Mouse (Mus musculus): ENCODE measurements at regions not wholly inside any gene's neighbourhood (a gene's known extent, or its start where the extent isn't known, plus 50 kb on each side); places are given as distances from the start of the nearest gene placed in this dataset.

- ATAC-seq (ENCODE audit: extremely low read depth, insufficient number of reproducible peaks, low FRiP score, poor library complexity, severe bottlenecking) = no peak
- TF ChIP-seq CTCF (IDR thresholded peaks at IDR 0.05; ENCODE audit: low read depth, low read length) (no peak), GATA2 (IDR thresholded peaks at IDR 0.05; ENCODE audit: borderline replicate concordance, low read depth, low read length) (no peak), POLR2AphosphoS5 (IDR thresholded peaks at IDR 0.05; ENCODE audit: insufficient replicate concordance, low read depth, low read length) (no peak), GATA1 (IDR thresholded peaks at IDR 0.05; ENCODE audit: borderline replicate concordance, low read length) (no peak), TAL1 (conservative IDR thresholded peaks at IDR 0.05; ENCODE audit: low read depth, low read length) (no peak)
- DNase-seq (ENCODE audit: low spot score) = no peak
These were observed 234.5 kb upstream of the Foxq1 start for GRCm38 (mm10) chr13:31321411-31321810.

GRCm38 (mm10) chr13:31326269-31326851 lies 229.6 kb upstream of the Foxq1 start:
- Histone ChIP-seq H3K4me3 (ENCODE audit: low read depth, low read length) (no peak overlapping the region), H3K4me1 (ENCODE audit: insufficient read depth, low read depth, low read length) (no peaks in the 10 kb centered on the region), H3K36me3 (replicated peaks) (no peaks in the 10 kb centered on the region), H3K27me3 (ENCODE audit: insufficient read depth, low read length) (no peaks in the 10 kb centered on the region), H3K9me3 (replicated peaks) (no peaks in the 10 kb centered on the region)
- ATAC-seq (ENCODE audit: extremely low read depth, insufficient number of reproducible peaks, low FRiP score, poor library complexity, severe bottlenecking) = no peak
- DNase-seq (ENCODE audit: low spot score) = no peak
- TF ChIP-seq CTCF (IDR thresholded peaks at IDR 0.05; ENCODE audit: low read depth, low read length) = no peak
- no peak for TF ChIP-seq POLR2AphosphoS5 (IDR thresholded peaks at IDR 0.05; ENCODE audit: insufficient replicate concordance, low read depth, low read length)
- no peak for TF ChIP-seq GATA2 (IDR thresholded peaks at IDR 0.05; ENCODE audit: borderline replicate concordance, low read depth, low read length)
- TF ChIP-seq GATA1 (IDR thresholded peaks at IDR 0.05; ENCODE audit: borderline replicate concordance, low read length) = no peak
- TF ChIP-seq TAL1 (conservative IDR thresholded peaks at IDR 0.05; ENCODE audit: low read depth, low read length) = no peak

More at GRCm38 (mm10) chr13:31321411-31321810, 234.5 kb upstream of the Foxq1 start:
- no peak overlapping the region for H3K4me3 ChIP-seq (ENCODE audit: low read depth, low read length)
- no peaks in the 10 kb centered on the region for H3K36me3 ChIP-seq (replicated peaks)
- H3K9me3 ChIP-seq (replicated peaks) = no peaks in the 10 kb centered on the region
- no peaks in the 10 kb centered on the region for H3K4me1 ChIP-seq (ENCODE audit: insufficient read depth, low read depth, low read length)
- peaks cover 9% of the 10 kb centered on the region for H3K27me3 ChIP-seq (ENCODE audit: insufficient read depth, low read length)

- ATAC-seq (ENCODE audit: extremely low read depth, insufficient number of reproducible peaks, low FRiP score, poor library complexity, severe bottlenecking) (no peak), DNase-seq (ENCODE audit: low spot score) (no peak)
- H3K36me3 ChIP-seq (replicated peaks) = no peaks in the 10 kb centered on the region
- no peaks in the 10 kb centered on the region for H3K9me3 ChIP-seq (replicated peaks)
- H3K4me1 ChIP-seq (ENCODE audit: insufficient read depth, low read depth, low read length) = 0 out of 2 replicates have a peak, but pooled peaks cover 6% of the 10 kb centered on the region
- H3K27me3 ChIP-seq (ENCODE audit: insufficient read depth, low read length) = no peaks in the 10 kb centered on the region
- TF ChIP-seq TAL1 (conservative IDR thresholded peaks at IDR 0.05; ENCODE audit: low read depth, low read length) = no peak
- TF ChIP-seq GATA1 (IDR thresholded peaks at IDR 0.05; ENCODE audit: borderline replicate concordance, low read length) = no peak
- no peak for TF ChIP-seq POLR2AphosphoS5 (IDR thresholded peaks at IDR 0.05; ENCODE audit: insufficient replicate concordance, low read depth, low read length)
- no peak for TF ChIP-seq CTCF (IDR thresholded peaks at IDR 0.05; ENCODE audit: low read depth, low read length)
- no peak for TF ChIP-seq GATA2 (IDR thresholded peaks at IDR 0.05; ENCODE audit: borderline replicate concordance, low read depth, low read length)
- H3K4me3 ChIP-seq (ENCODE audit: low read depth, low read length) = no peak overlapping the region
These were observed 228.4 kb upstream of the Foxq1 start for GRCm38 (mm10) chr13:31327511-31327951.

- TF ChIP-seq GATA1 (IDR thresholded peaks at IDR 0.05; ENCODE audit: borderline replicate concordance, low read length) = no peak
- TF ChIP-seq TAL1 (conservative IDR thresholded peaks at IDR 0.05; ENCODE audit: low read depth, low read length) = no peak
- TF ChIP-seq POLR2AphosphoS5 (IDR thresholded peaks at IDR 0.05; ENCODE audit: insufficient replicate concordance, low read depth, low read length) = no peak
- no peak for TF ChIP-seq CTCF (IDR thresholded peaks at IDR 0.05; ENCODE audit: low read depth, low read length)
- no peak for TF ChIP-seq GATA2 (IDR thresholded peaks at IDR 0.05; ENCODE audit: borderline replicate concordance, low read depth, low read length)
- Histone ChIP-seq H3K27me3 (ENCODE audit: insufficient read depth, low read length) (no peaks in the 10 kb centered on the region), H3K4me1 (ENCODE audit: insufficient read depth, low read depth, low read length) (0 out of 2 replicates have a peak, but pooled peaks cover 6% of the 10 kb centered on the region), H3K36me3 (replicated peaks) (no peaks in the 10 kb centered on the region), H3K9me3 (replicated peaks) (no peaks in the 10 kb centered on the region), H3K4me3 (ENCODE audit: low read depth, low read length) (no peak overlapping the region)
- ATAC-seq (ENCODE audit: extremely low read depth, insufficient number of reproducible peaks, low FRiP score, poor library complexity, severe bottlenecking) (no peak), DNase-seq (ENCODE audit: low spot score) (no peak)
These were observed 227.2 kb upstream of the Foxq1 start for GRCm38 (mm10) chr13:31328756-31329155.

- TF ChIP-seq TAL1 (conservative IDR thresholded peaks at IDR 0.05; ENCODE audit: low read depth, low read length) (no peak), CTCF (IDR thresholded peaks at IDR 0.05; ENCODE audit: low read depth, low read length) (no peak), GATA1 (IDR thresholded peaks at IDR 0.05; ENCODE audit: borderline replicate concordance, low read length) (no peak), GATA2 (IDR thresholded peaks at IDR 0.05; ENCODE audit: borderline replicate concordance, low read depth, low read length) (no peak), POLR2AphosphoS5 (IDR thresholded peaks at IDR 0.05; ENCODE audit: insufficient replicate concordance, low read depth, low read length) (no peak)
These were observed 225.2 kb upstream of the Foxq1 start for GRCm38 (mm10) chr13:31330731-31331130.

GRCm38 (mm10) chr13:31334981-31335380 lies 221.0 kb upstream of the Foxq1 start:
- Histone ChIP-seq H3K27me3 (ENCODE audit: insufficient read depth, low read length) (peaks cover 3% of the 10 kb centered on the region; the same call in 1 of the 2 replicates), H3K4me3 (ENCODE audit: low read depth, low read length) (no peak overlapping the region), H3K36me3 (replicated peaks) (no peaks in the 10 kb centered on the region), H3K9me3 (replicated peaks) (no peaks in the 10 kb centered on the region), H3K4me1 (ENCODE audit: insufficient read depth, low read depth, low read length) (0 out of 2 replicates have a peak, but pooled peaks cover 6% of the 10 kb centered on the region)
- TF ChIP-seq GATA1 (IDR thresholded peaks at IDR 0.05; ENCODE audit: borderline replicate concordance, low read length) = no peak
- no peak for TF ChIP-seq GATA2 (IDR thresholded peaks at IDR 0.05; ENCODE audit: borderline replicate concordance, low read depth, low read length)
- no peak for TF ChIP-seq TAL1 (conservative IDR thresholded peaks at IDR 0.05; ENCODE audit: low read depth, low read length)
- TF ChIP-seq CTCF (IDR thresholded peaks at IDR 0.05; ENCODE audit: low read depth, low read length) = no peak
- no peak for TF ChIP-seq POLR2AphosphoS5 (IDR thresholded peaks at IDR 0.05; ENCODE audit: insufficient replicate concordance, low read depth, low read length)
- ATAC-seq (ENCODE audit: extremely low read depth, insufficient number of reproducible peaks, low FRiP score, poor library complexity, severe bottlenecking) (no peak), DNase-seq (ENCODE audit: low spot score) (no peak)

More at GRCm38 (mm10) chr13:31330731-31331130, 225.2 kb upstream of the Foxq1 start:
- Histone ChIP-seq H3K36me3 (replicated peaks) (no peaks in the 10 kb centered on the region), H3K9me3 (replicated peaks) (no peaks in the 10 kb centered on the region), H3K4me1 (ENCODE audit: insufficient read depth, low read depth, low read length) (0 out of 2 replicates have a peak, but pooled peaks cover 6% of the 10 kb centered on the region), H3K4me3 (ENCODE audit: low read depth, low read length) (no peak overlapping the region), H3K27me3 (ENCODE audit: insufficient read depth, low read length) (no peaks in the 10 kb centered on the region)
- DNase-seq (ENCODE audit: low spot score) = no peak
- ATAC-seq (ENCODE audit: extremely low read depth, insufficient number of reproducible peaks, low FRiP score, poor library complexity, severe bottlenecking) = no peak
